Mouse (Mus musculus): Measurements from ENCODE around the gene Adgrf5. TPM values are rescaled to one million over a fixed set of nuclear protein-coding genes. Genes with fewer than 3 reads are reported as not detected.

The Adgrf5 gene
- 17.8 and 19.0 TPM in 2 replicates for polyA plus RNA-seq (2012; rRNA removed)

DNA sequence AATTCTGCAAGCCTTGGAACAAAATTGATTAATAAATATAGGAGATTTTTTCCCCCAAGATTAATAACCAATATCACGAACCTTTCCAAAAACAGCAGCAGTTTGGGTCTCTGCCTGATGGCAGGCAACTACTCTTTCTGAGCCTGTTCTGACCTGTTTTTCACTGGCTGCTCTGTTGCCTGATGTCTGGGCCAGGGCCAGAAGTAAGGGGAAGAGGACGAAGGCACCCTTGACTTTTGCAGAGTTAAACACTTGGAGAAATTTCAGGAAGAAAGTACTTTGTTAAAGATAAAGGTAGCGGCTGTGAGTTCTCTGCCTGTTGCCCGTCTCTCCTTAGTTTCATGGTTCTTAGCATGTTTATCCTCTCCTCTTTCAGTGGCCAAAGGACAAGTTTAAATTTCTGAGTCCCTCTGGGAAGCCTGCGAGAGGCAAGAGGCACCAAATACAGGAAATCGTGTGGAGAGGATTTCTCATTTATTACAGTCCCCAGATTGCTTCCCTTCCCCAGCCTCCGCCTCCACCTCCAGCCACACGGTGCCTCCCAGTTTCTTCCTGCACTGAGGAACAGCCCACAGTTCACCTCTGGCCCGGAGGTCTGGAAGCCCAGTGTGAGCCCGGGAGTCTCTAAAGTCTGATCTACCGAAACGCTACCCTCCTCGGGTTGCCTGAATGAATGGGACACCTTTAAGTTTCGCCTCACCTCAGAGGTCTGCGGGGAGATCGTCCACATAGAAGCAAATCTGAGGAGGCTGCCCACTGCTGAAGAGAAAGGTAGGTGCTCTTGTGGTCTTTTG lies at the start of gene Adgrf5:
Gene Adgrf5, plus strand, starts transcription at position 626 of the 794 bp plus-strand sequence.
- H3K27me3 ChIP-seq (ENCODE audit: control insufficient read depth, insufficient read depth, low read length) = no peaks in the 10 kb centered on the region
- peak within 1 kb of the TSS; percentile 30; the same call in 1 of the 2 replicates for H3K27ac ChIP-seq (ENCODE audit: insufficient read depth, low read length)
- TF ChIP-seq CTCF (IDR thresholded peaks at IDR 0.05; ENCODE audit: borderline replicate concordance, insufficient read depth, low read depth, low read length) = no peak
- no peak for TF ChIP-seq POLR2A (IDR thresholded peaks at IDR 0.05; ENCODE audit: borderline replicate concordance, insufficient read depth, low read length)
- peak within 1 kb of the TSS; percentile 4 for H3K4me3 ChIP-seq (replicated peaks; ENCODE audit: insufficient read depth, low read depth, low read length)
- WGBS = 64% methylated on average over 16 of the region's 16 CpGs
- no peak for DNase-seq
- no peaks in the 10 kb centered on the region for H3K4me1 ChIP-seq (ENCODE audit: control insufficient read depth, insufficient read depth, low read length)

GRCm38 (mm10) chr17:43325986-43326671 lies 34.1 kb upstream of the Adgrf5 start:
- Histone ChIP-seq H3K27me3 (ENCODE audit: control insufficient read depth, insufficient read depth, low read length) (no peaks in the 10 kb centered on the region), H3K27ac (ENCODE audit: insufficient read depth, low read length) (no peak overlapping the region), H3K4me1 (ENCODE audit: control insufficient read depth, insufficient read depth, low read length) (no peaks in the 10 kb centered on the region; the same call in 1 of the 2 replicates), H3K4me3 (replicated peaks; ENCODE audit: insufficient read depth, low read depth, low read length) (no peak overlapping the region)
- 61% methylated on average over 7 of the region's 7 CpGs for WGBS
- DNase-seq = no peak
- TF ChIP-seq CTCF (IDR thresholded peaks at IDR 0.05; ENCODE audit: borderline replicate concordance, insufficient read depth, low read depth, low read length) (no peak), POLR2A (IDR thresholded peaks at IDR 0.05; ENCODE audit: borderline replicate concordance, insufficient read depth, low read length) (no peak)

DNA sequence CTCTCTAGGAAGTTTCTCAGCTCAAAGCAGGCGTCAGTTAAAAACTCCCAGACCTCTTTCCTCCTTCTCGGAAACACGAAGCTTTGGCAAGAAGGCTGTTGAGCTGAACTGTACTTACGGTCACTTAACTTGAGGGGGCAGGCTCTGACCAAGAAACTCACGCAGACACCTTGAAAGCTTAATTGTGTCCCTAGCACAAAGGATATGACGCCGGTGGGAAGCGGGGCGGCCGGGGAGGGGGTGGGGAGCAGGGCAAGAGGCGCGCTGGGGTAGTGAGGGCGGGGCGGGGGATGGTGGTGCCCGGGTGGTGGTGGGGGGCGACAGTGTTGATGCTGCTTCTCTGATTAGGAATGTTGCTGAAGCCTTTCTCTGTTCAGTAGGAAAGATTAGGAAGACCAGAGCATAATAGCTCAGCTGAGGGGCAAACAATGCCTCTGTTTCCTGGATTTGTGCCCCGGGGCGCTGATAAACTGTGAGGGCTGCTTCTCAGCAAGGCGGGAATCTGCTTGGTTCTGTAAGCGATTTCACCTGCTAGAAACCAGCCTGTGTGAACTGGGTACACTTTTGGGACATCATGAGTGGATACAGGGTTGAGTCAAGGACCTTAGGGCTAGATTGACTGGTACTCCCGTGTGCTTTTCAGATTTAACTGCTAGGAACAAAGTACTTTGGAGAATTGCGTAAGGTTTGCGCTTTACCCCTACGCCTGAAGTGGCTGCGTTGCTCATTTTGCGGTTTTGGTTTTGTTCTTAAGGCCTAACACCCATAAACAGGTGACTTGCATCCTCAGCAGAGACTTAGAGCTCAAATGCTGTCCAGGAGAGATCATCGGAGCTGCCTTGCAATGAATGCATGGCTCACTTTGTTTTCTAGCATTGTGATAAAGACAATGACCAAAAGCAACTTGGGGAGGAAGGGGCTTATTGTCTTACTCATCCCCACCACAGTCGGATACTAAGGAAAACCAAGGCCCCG lies 33.2 kb upstream of the Adgrf5 start:
- 0 out of 2 replicates have a peak, but pooled peaks have one; percentile 19 for TF ChIP-seq CTCF (IDR thresholded peaks at IDR 0.05; ENCODE audit: borderline replicate concordance, insufficient read depth, low read depth, low read length)
- no peak for TF ChIP-seq POLR2A (IDR thresholded peaks at IDR 0.05; ENCODE audit: borderline replicate concordance, insufficient read depth, low read length)
- WGBS = 18% methylated on average over 29 of the region's 29 CpGs
- Histone ChIP-seq H3K4me3 (replicated peaks; ENCODE audit: insufficient read depth, low read depth, low read length) (no peak overlapping the region), H3K27me3 (ENCODE audit: control insufficient read depth, insufficient read depth, low read length) (no peaks in the 10 kb centered on the region), H3K4me1 (ENCODE audit: control insufficient read depth, insufficient read depth, low read length) (no peaks in the 10 kb centered on the region; the same call in 1 of the 2 replicates), H3K27ac (ENCODE audit: insufficient read depth, low read length) (no peak overlapping the region)
- DNase-seq = peak; percentile 2 to 6

DNA sequence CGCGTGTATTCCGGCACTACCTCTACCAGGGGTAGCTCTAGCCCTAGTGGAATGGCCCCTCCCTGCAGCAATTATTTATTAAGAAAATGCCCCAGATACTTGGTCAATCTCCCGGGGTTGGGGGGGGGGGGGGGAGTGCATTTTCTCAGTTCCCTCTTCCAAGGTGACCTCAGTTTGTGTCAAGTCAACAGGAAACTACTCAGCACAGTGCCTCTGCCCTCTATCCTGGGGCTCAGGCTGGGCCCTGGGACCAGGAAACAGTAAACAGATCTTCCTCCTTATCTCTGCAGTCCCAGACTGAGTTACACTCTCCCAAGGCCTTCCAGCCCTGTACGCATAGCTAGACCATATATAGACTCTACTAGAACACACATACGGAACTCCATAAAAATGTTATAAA lies 32.4 kb upstream of the Adgrf5 start:
- no peaks in the 10 kb centered on the region for H3K27me3 ChIP-seq (ENCODE audit: control insufficient read depth, insufficient read depth, low read length)
- H3K4me1 ChIP-seq (ENCODE audit: control insufficient read depth, insufficient read depth, low read length) = no peaks in the 10 kb centered on the region; the same call in 1 of the 2 replicates
- H3K4me3 ChIP-seq (replicated peaks; ENCODE audit: insufficient read depth, low read depth, low read length) = no peak overlapping the region
- no peak overlapping the region for H3K27ac ChIP-seq (ENCODE audit: insufficient read depth, low read length)
- TF ChIP-seq POLR2A (IDR thresholded peaks at IDR 0.05; ENCODE audit: borderline replicate concordance, insufficient read depth, low read length) = no peak
- TF ChIP-seq CTCF (IDR thresholded peaks at IDR 0.05; ENCODE audit: borderline replicate concordance, insufficient read depth, low read depth, low read length) = no peak
- DNase-seq = no peak
- WGBS = 89% methylated on average over 6 of the region's 6 CpGs

DNA sequence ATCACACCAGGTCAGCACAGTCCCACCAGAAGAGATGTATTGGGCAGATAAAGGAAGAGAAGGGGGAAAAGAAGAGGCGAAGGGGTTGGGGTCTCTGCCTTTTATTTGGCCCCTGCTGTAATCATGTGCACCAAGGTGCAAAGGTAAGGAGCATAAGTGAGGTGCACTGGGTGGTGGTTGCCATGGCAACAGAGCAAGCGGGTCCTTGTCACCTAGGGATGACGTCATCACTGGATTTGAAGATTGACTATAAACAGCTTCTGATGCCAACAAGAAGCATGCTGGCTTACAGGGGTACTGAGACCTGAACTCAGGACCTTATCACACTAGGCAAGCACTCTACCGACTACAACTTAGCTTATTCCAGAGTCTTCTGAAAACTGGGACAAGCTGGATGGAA lies 31.0 kb upstream of the Adgrf5 start:
- no peak overlapping the region for H3K27ac ChIP-seq (ENCODE audit: insufficient read depth, low read length)
- TF ChIP-seq CTCF (IDR thresholded peaks at IDR 0.05; ENCODE audit: borderline replicate concordance, insufficient read depth, low read depth, low read length) (no peak), POLR2A (IDR thresholded peaks at IDR 0.05; ENCODE audit: borderline replicate concordance, insufficient read depth, low read length) (no peak)
- no peak for DNase-seq
- no peaks in the 10 kb centered on the region for H3K27me3 ChIP-seq (ENCODE audit: control insufficient read depth, insufficient read depth, low read length)
- no peak overlapping the region for H3K4me3 ChIP-seq (replicated peaks; ENCODE audit: insufficient read depth, low read depth, low read length)
- H3K4me1 ChIP-seq (ENCODE audit: control insufficient read depth, insufficient read depth, low read length) = no peaks in the 10 kb centered on the region; the same call in 1 of the 2 replicates
- WGBS = 75% methylated on average over 4 of the region's 4 CpGs

GRCm38 (mm10) chr17:43329761-43330183 lies 30.5 kb upstream of the Adgrf5 start:
- WGBS = 33% methylated on average over 7 of the region's 7 CpGs
- Histone ChIP-seq H3K4me1 (ENCODE audit: control insufficient read depth, insufficient read depth, low read length) (no peaks in the 10 kb centered on the region; the same call in 1 of the 2 replicates), H3K27me3 (ENCODE audit: control insufficient read depth, insufficient read depth, low read length) (no peaks in the 10 kb centered on the region), H3K27ac (ENCODE audit: insufficient read depth, low read length) (no peak overlapping the region), H3K4me3 (replicated peaks; ENCODE audit: insufficient read depth, low read depth, low read length) (no peak overlapping the region)
- DNase-seq = no peak
- TF ChIP-seq POLR2A (IDR thresholded peaks at IDR 0.05; ENCODE audit: borderline replicate concordance, insufficient read depth, low read length) = no peak
- no peak for TF ChIP-seq CTCF (IDR thresholded peaks at IDR 0.05; ENCODE audit: borderline replicate concordance, insufficient read depth, low read depth, low read length)

DNA sequence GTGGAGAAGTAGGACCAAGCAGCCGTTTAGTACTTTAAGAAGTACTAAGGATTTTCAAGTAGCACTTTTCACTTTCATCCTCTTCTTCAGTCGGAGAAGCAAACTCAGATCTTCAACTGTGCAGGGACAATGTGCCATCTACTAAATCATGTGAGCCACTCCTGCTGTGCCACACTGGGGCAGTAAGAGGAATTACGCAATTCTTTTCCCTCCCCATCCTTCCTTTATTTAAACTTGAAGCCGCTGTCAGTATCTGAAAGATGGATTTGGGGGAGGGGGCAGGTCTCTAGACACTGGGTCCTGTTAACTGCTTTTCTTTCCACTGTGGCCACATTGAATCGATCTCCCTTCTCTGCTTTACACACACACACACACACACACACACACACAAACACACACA lies 27.6 kb upstream of the Adgrf5 start:
- DNase-seq = no peak
- TF ChIP-seq CTCF (IDR thresholded peaks at IDR 0.05; ENCODE audit: borderline replicate concordance, insufficient read depth, low read depth, low read length) = no peak
- TF ChIP-seq POLR2A (IDR thresholded peaks at IDR 0.05; ENCODE audit: borderline replicate concordance, insufficient read depth, low read length) = no peak
- H3K27me3 ChIP-seq (ENCODE audit: control insufficient read depth, insufficient read depth, low read length) = no peaks in the 10 kb centered on the region
- no peak overlapping the region for H3K27ac ChIP-seq (ENCODE audit: insufficient read depth, low read length)
- no peaks in the 10 kb centered on the region; the same call in 1 of the 2 replicates for H3K4me1 ChIP-seq (ENCODE audit: control insufficient read depth, insufficient read depth, low read length)
- no peak overlapping the region for H3K4me3 ChIP-seq (replicated peaks; ENCODE audit: insufficient read depth, low read depth, low read length)
- 66% methylated on average over 5 of the region's 5 CpGs for WGBS

Data from cerebellum, adult 2 months (tissue).